Mouse (Mus musculus): ENCODE results near the gene Trp53inp2. TPM values are rescaled to one million over a fixed set of nuclear protein-coding genes. Genes with fewer than 3 reads are reported as not detected.

Trp53inp2 gene
- polyA plus RNA-seq, 1 experiment from 2014 or later: 29.5 TPM

DNA sequence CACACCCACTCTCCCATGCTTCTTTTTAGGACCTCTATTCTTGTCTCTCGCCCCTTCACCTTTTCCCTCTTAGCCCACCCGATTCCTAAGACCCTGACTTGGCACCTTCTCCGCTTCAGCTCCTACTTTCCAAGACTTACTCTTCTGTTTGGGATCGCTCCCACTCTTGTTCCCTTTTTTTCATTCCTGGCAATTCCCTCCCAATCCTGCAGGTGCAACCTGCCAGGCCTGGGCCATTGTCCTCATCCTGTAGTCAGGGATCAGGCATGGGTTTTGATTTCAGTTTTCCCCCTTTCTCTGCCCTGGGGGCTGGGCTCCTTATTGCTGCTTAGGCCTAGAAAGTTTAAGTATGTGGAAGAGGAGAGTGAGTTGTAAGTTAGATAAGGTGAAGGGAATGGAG lies 6.2 kb downstream of the Trp53inp2 start:
- H3K9me3 ChIP-seq (ENCODE audit: low read length): no peaks in the 10 kb centered on the region
- 74% methylated on average over 4 of the region's 4 CpGs for WGBS (ENCODE audit: insufficient replicate concordance)
- no peak overlapping the region for H3K27ac ChIP-seq (ENCODE audit: low read depth)
- no peak overlapping the region for H3K4me2 ChIP-seq (ENCODE audit: low read depth, low read length)
- H3K4me1 ChIP-seq (ENCODE audit: insufficient read depth): peaks cover 7% of the 10 kb centered on the region; the same call in 1 of the 2 replicates
- no peak overlapping the region for H3K9ac ChIP-seq (replicated peaks)
- peaks cover 45% of the 10 kb centered on the region for H3K36me3 ChIP-seq (replicated peaks; ENCODE audit: insufficient read depth, low read length)
- DNase-seq: no peak
- H3K4me3 ChIP-seq (ENCODE audit: low read depth, low read length): no peak overlapping the region
- no peaks in the 10 kb centered on the region for H3K27me3 ChIP-seq (ENCODE audit: insufficient read depth, low read length)
- no peak for TF ChIP-seq EP300 (IDR thresholded peaks at IDR 0.05; ENCODE audit: low read depth)
- TF ChIP-seq CTCF (IDR thresholded peaks at IDR 0.05; ENCODE audit: low read depth): no peak
- no peak for ATAC-seq

GRCm38 (mm10) chr2:155388573-155388972 lies 7.7 kb downstream of the Trp53inp2 start:
- ATAC-seq: no peak
- H3K4me3 ChIP-seq (ENCODE audit: low read depth, low read length): no peak overlapping the region
- peaks cover 2% of the 10 kb centered on the region; the same call in 1 of the 2 replicates for H3K4me1 ChIP-seq (ENCODE audit: insufficient read depth)
- no peak overlapping the region for H3K9ac ChIP-seq (replicated peaks)
- no peaks in the 10 kb centered on the region for H3K9me3 ChIP-seq (ENCODE audit: low read length)
- TF ChIP-seq EP300 (IDR thresholded peaks at IDR 0.05; ENCODE audit: low read depth): no peak
- no peak for TF ChIP-seq CTCF (IDR thresholded peaks at IDR 0.05; ENCODE audit: low read depth)
- no peak overlapping the region for H3K4me2 ChIP-seq (ENCODE audit: low read depth, low read length)
- peaks cover 45% of the 10 kb centered on the region for H3K36me3 ChIP-seq (replicated peaks; ENCODE audit: insufficient read depth, low read length)
- 80% methylated on average over 2 of the region's 2 CpGs for WGBS (ENCODE audit: insufficient replicate concordance)
- no peak for DNase-seq
- H3K27me3 ChIP-seq (ENCODE audit: insufficient read depth, low read length): no peaks in the 10 kb centered on the region
- no peak overlapping the region for H3K27ac ChIP-seq (ENCODE audit: low read depth)

- peaks cover 21% of the 10 kb centered on the region for H3K36me3 ChIP-seq (replicated peaks; ENCODE audit: insufficient read depth, low read length)
- H3K4me1 ChIP-seq (ENCODE audit: insufficient read depth): no peaks in the 10 kb centered on the region
- H3K4me3 ChIP-seq (ENCODE audit: low read depth, low read length): no peak overlapping the region
- TF ChIP-seq EP300 (IDR thresholded peaks at IDR 0.05; ENCODE audit: low read depth) (no peak), CTCF (IDR thresholded peaks at IDR 0.05; ENCODE audit: low read depth) (no peak)
- no peaks in the 10 kb centered on the region for H3K27me3 ChIP-seq (ENCODE audit: insufficient read depth, low read length)
- H3K4me2 ChIP-seq (ENCODE audit: low read depth, low read length): no peak overlapping the region
- 72% methylated on average over 5 of the region's 5 CpGs for WGBS (ENCODE audit: insufficient replicate concordance)
- H3K9ac ChIP-seq (replicated peaks): no peak overlapping the region
- H3K27ac ChIP-seq (ENCODE audit: low read depth): no peak overlapping the region
- ATAC-seq (no peak; the same call in 1 of the 2 replicates), DNase-seq (no peak)
- H3K9me3 ChIP-seq (ENCODE audit: low read length): no peaks in the 10 kb centered on the region
These were observed 13.7 kb downstream of the Trp53inp2 start for GRCm38 (mm10) chr2:155394586-155394985.

DNA sequence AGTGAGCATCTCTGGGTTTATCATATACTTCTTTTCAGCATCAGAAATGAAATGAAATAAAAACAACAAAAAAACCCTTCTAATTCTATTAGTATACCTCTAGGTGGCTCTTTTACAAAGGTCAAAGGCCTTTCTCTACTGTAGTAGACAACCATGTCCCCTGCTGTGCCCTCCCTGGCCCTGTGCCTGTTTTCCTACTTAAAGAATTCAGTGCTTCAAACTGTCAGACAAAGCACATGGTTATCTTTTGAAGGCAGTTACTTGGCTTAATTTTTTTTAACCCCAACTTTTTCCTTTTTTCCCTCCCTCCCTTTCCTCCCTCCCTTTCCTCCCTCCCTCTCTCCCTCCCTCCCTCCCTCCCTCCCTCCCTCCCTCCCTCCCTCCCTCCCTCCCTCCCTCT lies 19.4 kb downstream of the Trp53inp2 start:
- H3K36me3 ChIP-seq (replicated peaks; ENCODE audit: insufficient read depth, low read length): peaks cover 35% of the 10 kb centered on the region

GRCm38 (mm10) chr2:155401926-155402325 lies 21.1 kb downstream of the Trp53inp2 start:
- Histone ChIP-seq H3K36me3 (replicated peaks; ENCODE audit: insufficient read depth, low read length) (peaks cover 46% of the 10 kb centered on the region), H3K9me3 (ENCODE audit: low read length) (no peaks in the 10 kb centered on the region), H3K27ac (ENCODE audit: low read depth) (no peak overlapping the region), H3K27me3 (ENCODE audit: insufficient read depth, low read length) (no peaks in the 10 kb centered on the region), H3K4me1 (ENCODE audit: insufficient read depth) (no peaks in the 10 kb centered on the region), H3K4me2 (ENCODE audit: low read depth, low read length) (no peak overlapping the region), H3K4me3 (ENCODE audit: low read depth, low read length) (no peak overlapping the region), H3K9ac (replicated peaks) (no peak overlapping the region)
- no peak for ATAC-seq
- no peak for DNase-seq
- TF ChIP-seq CTCF (IDR thresholded peaks at IDR 0.05; ENCODE audit: low read depth) (no peak), EP300 (IDR thresholded peaks at IDR 0.05; ENCODE audit: low read depth) (no peak)
- WGBS (ENCODE audit: insufficient replicate concordance): 93% methylated on average over 4 of the region's 4 CpGs

More for the DNA sequence above, 19.4 kb downstream of the Trp53inp2 start:
- TF ChIP-seq CTCF (IDR thresholded peaks at IDR 0.05; ENCODE audit: low read depth) (no peak), EP300 (IDR thresholded peaks at IDR 0.05; ENCODE audit: low read depth) (no peak)
- no peaks in the 10 kb centered on the region for H3K4me1 ChIP-seq (ENCODE audit: insufficient read depth)
- no peaks in the 10 kb centered on the region for H3K9me3 ChIP-seq (ENCODE audit: low read length)
- H3K4me3 ChIP-seq (ENCODE audit: low read depth, low read length): no peak overlapping the region
- no peak overlapping the region for H3K4me2 ChIP-seq (ENCODE audit: low read depth, low read length)
- H3K27me3 ChIP-seq (ENCODE audit: insufficient read depth, low read length): no peaks in the 10 kb centered on the region
- no peak overlapping the region for H3K27ac ChIP-seq (ENCODE audit: low read depth)
- DNase-seq (no peak), ATAC-seq (no peak)
- H3K9ac ChIP-seq (replicated peaks): no peak overlapping the region

GRCm38 (mm10) chr2:155404635-155405034 lies 23.8 kb downstream of the Trp53inp2 start:
- no peaks in the 10 kb centered on the region for H3K9me3 ChIP-seq (ENCODE audit: low read length)
- ATAC-seq: no peak
- 66% methylated on average over 1 of the region's 1 CpGs for WGBS (ENCODE audit: insufficient replicate concordance)
- no peaks in the 10 kb centered on the region for H3K27me3 ChIP-seq (ENCODE audit: insufficient read depth, low read length)
- no peak overlapping the region for H3K4me3 ChIP-seq (ENCODE audit: low read depth, low read length)
- H3K4me2 ChIP-seq (ENCODE audit: low read depth, low read length): no peak overlapping the region
- peaks cover 58% of the 10 kb centered on the region for H3K36me3 ChIP-seq (replicated peaks; ENCODE audit: insufficient read depth, low read length)
- no peak overlapping the region for H3K9ac ChIP-seq (replicated peaks)
- DNase-seq: no peak
- no peaks in the 10 kb centered on the region for H3K4me1 ChIP-seq (ENCODE audit: insufficient read depth)
- no peak overlapping the region for H3K27ac ChIP-seq (ENCODE audit: low read depth)
- TF ChIP-seq EP300 (IDR thresholded peaks at IDR 0.05; ENCODE audit: low read depth) (no peak), CTCF (IDR thresholded peaks at IDR 0.05; ENCODE audit: low read depth) (no peak)

DNA sequence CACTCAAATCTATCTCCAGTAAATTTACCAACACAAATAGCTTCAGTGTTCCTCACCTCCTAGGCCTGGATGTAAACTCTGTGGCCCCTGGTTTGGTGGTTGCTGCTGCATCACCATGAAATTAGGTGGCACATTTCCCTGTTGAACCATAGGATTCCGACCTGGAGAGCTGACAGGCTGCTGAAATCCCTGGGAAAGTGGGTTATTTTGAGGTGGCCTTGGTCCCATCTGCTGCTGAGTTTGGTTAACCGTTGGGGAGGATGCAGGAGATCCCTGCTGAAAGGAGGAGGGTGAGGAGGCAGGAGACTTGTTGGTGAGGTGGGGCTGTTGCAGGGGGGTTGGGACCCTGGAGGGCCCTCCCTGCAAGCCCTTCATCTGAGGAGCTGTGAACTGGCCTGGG lies 40.1 kb downstream of the Trp53inp2 start:
- Histone ChIP-seq H3K27ac (ENCODE audit: low read depth) (no peak overlapping the region), H3K4me3 (ENCODE audit: low read depth, low read length) (no peak overlapping the region), H3K4me2 (ENCODE audit: low read depth, low read length) (no peak overlapping the region), H3K4me1 (ENCODE audit: insufficient read depth) (no peaks in the 10 kb centered on the region), H3K9ac (replicated peaks) (no peak overlapping the region), H3K27me3 (ENCODE audit: insufficient read depth, low read length) (no peaks in the 10 kb centered on the region), H3K36me3 (replicated peaks; ENCODE audit: insufficient read depth, low read length) (peaks cover 50% of the 10 kb centered on the region), H3K9me3 (ENCODE audit: low read length) (no peaks in the 10 kb centered on the region)
- WGBS (ENCODE audit: insufficient replicate concordance): 75% methylated on average over 2 of the region's 2 CpGs
- TF ChIP-seq CTCF (IDR thresholded peaks at IDR 0.05; ENCODE audit: low read depth): no peak
- TF ChIP-seq EP300 (IDR thresholded peaks at IDR 0.05; ENCODE audit: low read depth): no peak
- DNase-seq (no peak), ATAC-seq (no peak)
